In the genomic region with DNA sequence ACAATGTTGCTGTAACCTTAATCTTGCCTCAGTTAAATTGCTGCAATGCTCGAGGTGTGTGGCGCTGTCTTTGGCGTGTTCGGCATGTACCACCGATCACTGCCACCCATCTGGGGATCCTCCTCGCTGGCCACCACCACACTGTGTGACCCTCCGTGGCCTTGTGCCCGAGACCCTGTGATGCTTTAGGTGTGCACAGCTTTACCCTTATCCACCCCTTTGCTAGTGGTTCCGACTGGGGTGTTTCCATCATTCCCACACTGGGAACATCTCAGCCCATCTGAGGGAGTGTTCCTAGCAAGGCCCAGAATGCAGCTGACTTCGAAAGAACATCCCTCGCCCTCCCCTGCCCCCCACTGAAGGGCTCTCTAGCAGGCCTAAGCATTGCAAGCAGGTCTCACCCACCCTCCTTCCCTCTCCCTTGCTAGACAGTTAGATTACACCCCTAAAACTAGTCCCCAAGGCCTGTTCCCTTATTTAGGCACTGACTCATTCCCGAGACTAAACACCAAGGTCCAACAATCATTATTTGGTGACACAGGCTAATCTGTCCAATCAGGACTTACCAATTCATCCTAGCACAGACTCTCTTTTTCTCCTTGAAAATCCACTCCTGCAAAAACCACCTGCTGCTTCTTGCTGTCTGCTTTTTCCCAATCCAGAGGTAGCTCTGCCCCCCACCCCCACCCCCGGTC, we compare ENCODE assay signal across 13 mouse cellular contexts. TPM values are rescaled to one million over a fixed set of nuclear protein-coding genes. Genes with fewer than 3 reads are reported as not detected.
A peak's percentile ranks its signal among the peaks of the same experiment; 100 is the strongest.
DNase-seq lines count a peak whose midpoint lies in the region; ATAC-seq and TF ChIP-seq lines count a peak whose summit lies in the region.
"Had no signal": no experiment of that assay in that cellular context is flagged by ENCODE, and none has a peak within 500 bp of the region (broad histone marks: within the 10 kb centered on the region; RNA-seq: fewer than 3 reads in every experiment).

No protein-coding gene starts in this region.

- no peaks in the 10 kb centered on the region for H3K9me3 ChIP-seq in heart, embryonic 11.5 days (replicated peaks; ENCODE audit: control insufficient read depth, low read length)
- no peaks in the 10 kb centered on the region for H3K9me3 ChIP-seq in lung, embryonic 15.5 days
- H3K9me3 ChIP-seq in MEL (replicated peaks; ENCODE audit: insufficient read depth, low read length) = no peaks in the 10 kb centered on the region
- H3K9me3 ChIP-seq: embryonic facial prominence, embryonic 15.5 days; G1E had no signal

- no peak overlapping the region for H3K4me2 ChIP-seq in heart, embryonic 11.5 days
- no peak overlapping the region for H3K4me2 ChIP-seq in lung, embryonic 15.5 days
- peak overlapping the region; percentile 66 for H3K4me2 ChIP-seq in myocyte (ENCODE audit: low read depth)
- H3K4me2 ChIP-seq: embryonic facial prominence, embryonic 15.5 days; hindbrain, embryonic 14.5 days had no signal

- no peak for ATAC-seq in heart, embryonic 11.5 days (replicated peaks; ENCODE audit: insufficient number of reproducible peaks, low FRiP score, low TSS enrichment)
- ATAC-seq in lung, embryonic 15.5 days (ENCODE audit: borderline replicate concordance, extremely low read depth, low FRiP score, low TSS enrichment) = no peak

- H3K9ac ChIP-seq in heart, embryonic 11.5 days (ENCODE audit: low read depth, low read length) = no peak overlapping the region
- no peak overlapping the region for H3K9ac ChIP-seq in lung, embryonic 15.5 days
- peak overlapping the region; percentile 16; the same call in 1 of the 2 replicates for H3K9ac ChIP-seq in MEL (ENCODE audit: control insufficient read depth, low read depth, low read length, poor library complexity, severe bottlenecking)
- H3K9ac ChIP-seq: embryonic facial prominence, embryonic 15.5 days; hindbrain, embryonic 14.5 days had no signal

- H3K79me2 ChIP-seq in MEL (ENCODE audit: control insufficient read depth, insufficient read depth, low read length, poor library complexity) (no peaks in the 10 kb centered on the region), myocyte (ENCODE audit: control insufficient read depth, insufficient read depth) (peaks cover 67% of the 10 kb centered on the region)

- H3K4me3 ChIP-seq in heart, embryonic 11.5 days (ENCODE audit: low read depth, low read length) = no peak overlapping the region
- H3K4me3 ChIP-seq in lung, embryonic 15.5 days = no peak overlapping the region
- H3K4me3 ChIP-seq in MEL (ENCODE audit: control insufficient read depth in 1 of 2, insufficient read depth in 1 of 2, low read depth in 2 of 2, low read length in 2 of 2) = no peak overlapping the region
- no peak overlapping the region for H3K4me3 ChIP-seq in myocyte
- H3K4me3 ChIP-seq: embryonic facial prominence, embryonic 15.5 days had no signal

- peaks cover 61% of the 10 kb centered on the region for H3K4me1 ChIP-seq in heart, embryonic 11.5 days (ENCODE audit: control insufficient read depth, insufficient read depth, low read length)
- H3K4me1 ChIP-seq in lung, embryonic 15.5 days = peaks cover 75% of the 10 kb centered on the region
- peaks cover 28 to 42% of the 10 kb centered on the region in 2 experiments for H3K4me1 ChIP-seq in MEL (ENCODE audit: control insufficient read depth in 1 of 2, insufficient read depth in 2 of 2, low read length in 2 of 2)

- no peak overlapping the region for H3ac ChIP-seq in myocyte (ENCODE audit: control insufficient read depth, insufficient read length)

- peak overlapping the region; percentile 42; the same call in 1 of the 2 replicates for H3K27ac ChIP-seq in heart, embryonic 11.5 days (ENCODE audit: low read depth, low read length)
- H3K27ac ChIP-seq in lung, embryonic 15.5 days = peak overlapping the region; percentile 64
- H3K27ac ChIP-seq in MEL (ENCODE audit: control insufficient read depth, low read depth, low read length) = peak overlapping the region; percentile 81
- H3K27ac ChIP-seq: hindbrain, embryonic 14.5 days had no signal

- no peaks in the 10 kb centered on the region for H3K36me3 ChIP-seq in heart, embryonic 11.5 days (ENCODE audit: control insufficient read depth, insufficient read depth, low read length)
- H3K36me3 ChIP-seq in lung, embryonic 15.5 days = 0 out of 2 replicates have a peak, but pooled peaks cover 3% of the 10 kb centered on the region
- H3K36me3 ChIP-seq in MEL (ENCODE audit: control insufficient read depth in 1 of 2, insufficient read depth in 2 of 2, low read length in 2 of 2) (peaks cover 0 to 41% of the 10 kb centered on the region in 2 experiments; a peak in 2 of 4 replicates), myocyte (ENCODE audit: control insufficient read depth, insufficient read depth) (peaks cover 6% of the 10 kb centered on the region)
- H3K36me3 ChIP-seq: G1E had no signal

- no peak for TF ChIP-seq EP300 in MEL (IDR thresholded peaks at IDR 0.05; ENCODE audit: low read depth in 1 of 2, low read length in 2 of 2)

- TF ChIP-seq CTCF in MEL (IDR thresholded peaks at IDR 0.05 in 2 of 3, conservative IDR thresholded peaks at IDR 0.05 in 1 of 3; ENCODE audit: control insufficient read depth in 1 of 3, insufficient read depth in 1 of 3, low read depth in 2 of 3, low read length in 3 of 3, poor library complexity in 1 of 3, severe bottlenecking in 1 of 3) = no peak

- TF ChIP-seq POLR2A in MEL (IDR thresholded peaks at IDR 0.05; ENCODE audit: control insufficient read depth in 1 of 2, insufficient read depth in 1 of 2, low read depth in 1 of 2, low read length in 2 of 2, poor library complexity in 1 of 2) (no peak), myocyte (IDR thresholded peaks at IDR 0.05; ENCODE audit: insufficient read length, low read depth) (no peak)

- H3K27me3 ChIP-seq in heart, embryonic 11.5 days (ENCODE audit: control insufficient read depth, insufficient read depth, low read length) = no peaks in the 10 kb centered on the region
- no peaks in the 10 kb centered on the region for H3K27me3 ChIP-seq in lung, embryonic 15.5 days
- H3K27me3 ChIP-seq in MEL (ENCODE audit: control insufficient read depth in 1 of 2, insufficient read depth in 2 of 2, low read length in 2 of 2) (no peaks in the 10 kb centered on the region), myocyte (ENCODE audit: control insufficient read depth, insufficient read depth, insufficient read length) (no peaks in the 10 kb centered on the region)
- H3K27me3 ChIP-seq: embryonic facial prominence, embryonic 15.5 days had no signal

- WGBS in heart, embryonic 11.5 days (ENCODE audit: insufficient replicate concordance) = 79% methylated on average over 13 of the region's 13 CpGs
- 82% methylated on average over 13 of the region's 13 CpGs for WGBS in lung, embryonic 15.5 days

- no peak for DNase-seq in heart, postnatal 4 days
- DNase-seq in lung, postnatal 36 days = no peak
- DNase-seq in MEL (ENCODE audit: low read depth, low spot score) = peak; percentile 52
- DNase-seq in embryo, embryonic 10.5 days (ENCODE audit: low spot score) = no peak
- DNase-seq in retina, postnatal 1 day = no peak
- DNase-seq: cerebellum, adult 9-10 months; right cerebral cortex, adult 18-20 months had no signal

- TF ChIP-seq RAD21 in MEL (IDR thresholded peaks at IDR 0.05; ENCODE audit: low read depth, low read length) = no peak

TF ChIP-seq in MEL, 35 proteins besides CTCF, POLR2A, EP300 and RAD21:
- TF ChIP-seq ZC3H11A (IDR thresholded peaks at IDR 0.05; ENCODE audit: low read depth, low read length) (no peak), JUND (IDR thresholded peaks at IDR 0.05; ENCODE audit: low read depth, low read length) (no peak), RCOR1 (IDR thresholded peaks at IDR 0.05; ENCODE audit: low read depth, low read length) (no peak), POLR2AphosphoS2 (IDR thresholded peaks at IDR 0.05; ENCODE audit: low read length) (no peak), KAT2A (conservative IDR thresholded peaks at IDR 0.05; ENCODE audit: low read depth, low read length) (no peak), MYC (IDR thresholded peaks at IDR 0.05; ENCODE audit: low read depth, low read length) (no peak)

TF ChIP-seq in myocyte, 11 proteins besides CTCF, POLR2A, EP300 and RAD21:
- peak; percentile 16 for TF ChIP-seq SRF (IDR thresholded peaks at IDR 0.05; ENCODE audit: control insufficient read depth, insufficient read length, low read depth)
- TF ChIP-seq REST (IDR thresholded peaks at IDR 0.05; ENCODE audit: insufficient read depth, insufficient read length) = no peak
- TF ChIP-seq MYOD1 (IDR thresholded peaks at IDR 0.05; ENCODE audit: control insufficient read depth in 1 of 3, insufficient read length in 2 of 3, low read depth in 2 of 3) = peak in 1 of 3 experiments; percentile 3

RNA-seq across cellular contexts. Expression of a gene that starts 14.1 kb away (rescaled TPM):
- polyA plus RNA-seq in heart, embryonic 11.5 days (2014; fragmentation: Nextera tagmentation; extraction: Ambion mirVana) = 68.1 and 83.7 TPM in 2 replicates
- 10 to 100 TPM; 86.6 to 89.9 TPM for total RNA-seq in heart, postnatal 4 days (2021)
- polyA plus RNA-seq in lung, embryonic 15.5 days (2015; fragmentation: Nextera tagmentation; extraction: Ambion mirVana) = 135 and 136 TPM in 2 replicates
- total RNA-seq in MEL (2012; rRNA removed) = 10.6 and 13.6 TPM in 2 replicates
- polyA plus RNA-seq in MEL (2012; ENCODE audit: insufficient read depth in 1 of 2, insufficient read length in 2 of 2, low read depth in 1 of 2, low replicate concordance in 2 of 2, missing spikeins in 1 of 2) (10 to 100 TPM in 1 of 2 experiments, not detected in 1; 19.3 TPM), myocyte (2012; fragmentation: generic; extraction: Trizol) (148 TPM)
- polyA plus RNA-seq: G1E had no signal
